Comparison of ENCODE assay signal across 20 mouse cellular contexts in the genomic region with DNA sequence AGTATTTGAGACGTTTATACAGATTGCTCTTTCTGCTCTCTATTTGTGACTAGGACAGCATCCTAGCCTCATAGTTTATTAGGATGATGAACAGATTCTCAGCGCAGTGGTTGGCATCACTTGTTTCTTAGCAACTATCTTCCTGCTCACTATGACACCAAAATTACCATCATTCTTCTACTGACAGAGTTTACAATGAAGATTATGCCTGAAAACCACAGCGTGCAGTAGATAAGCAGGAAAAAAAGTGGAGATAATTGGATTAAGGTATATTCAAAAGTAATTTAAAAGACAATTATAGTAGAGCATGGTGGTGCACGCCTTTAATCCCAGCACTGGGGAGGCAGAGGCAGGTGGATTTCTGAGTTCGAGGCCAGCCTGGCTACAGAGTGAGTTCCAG. TPM values are rescaled to one million over a fixed set of nuclear protein-coding genes. Genes with fewer than 3 reads are reported as not detected.
DNase-seq lines count a peak whose midpoint lies in the region; ATAC-seq and TF ChIP-seq lines count a peak whose summit lies in the region.
"Had no signal": no experiment of that assay in that cellular context is flagged by ENCODE, and none has a peak within 500 bp of the region (broad histone marks: within the 10 kb centered on the region; RNA-seq: fewer than 3 reads in every experiment).

No protein-coding gene starts in this region.

- no peak overlapping the region for H3K4me2 ChIP-seq in stomach, postnatal 0 days (replicated peaks; ENCODE audit: low read depth)

- no peak for DNase-seq in MEL (ENCODE audit: low read depth, low spot score)
- DNase-seq in urinary bladder, postnatal 36 days (ENCODE audit: low spot score in 2 of 2): no peak
- no peak for DNase-seq in stomach, postnatal 0 days (ENCODE audit: low spot score)
- DNase-seq: adrenal gland, adult 2 months; adrenal gland, adult 8-10 months; adrenal gland, postnatal 10 days; adrenal gland, postnatal 14 days; adrenal gland, postnatal 25 days; adrenal gland, postnatal 36 days; B cell, adult 2 months; cerebellum, adult 11 months; cerebellum, adult 11-12 months; cerebellum, adult 18-20 months; cerebellum, adult 2 months had no signal

- peaks cover 0 to 2% of the 10 kb centered on the region in 2 experiments; a peak in 1 of 4 replicates for H3K4me1 ChIP-seq in MEL (ENCODE audit: control insufficient read depth in 1 of 2, insufficient read depth in 2 of 2, low read length in 2 of 2)
- H3K4me1 ChIP-seq in stomach, postnatal 0 days (replicated peaks; ENCODE audit: control insufficient read depth, insufficient read depth): no peaks in the 10 kb centered on the region

- ATAC-seq in common myeloid progenitor, adult 5-6 weeks (replicated peaks; ENCODE audit: low read depth, poor library complexity, severe bottlenecking): 0 out of 2 replicates have a peak, but pooled peaks have one; percentile 15
- ATAC-seq in stomach, postnatal 0 days (ENCODE audit: low FRiP score, low TSS enrichment): no peak
- ATAC-seq: activated CD4-positive, CD25-positive, alpha-beta regulatory T cell, adult 4 months; CD4-positive, CD25-positive, alpha-beta regulatory T cell, adult 4 months; Patski had no signal

- peak in 1 of 2 experiments; percentile 46; a peak in 1 of 4 replicates for TF ChIP-seq EP300 in MEL (IDR thresholded peaks at IDR 0.05; ENCODE audit: low read depth in 1 of 2, low read length in 2 of 2)
- TF ChIP-seq EP300 in stomach, postnatal 0 days (optimal IDR thresholded peaks at IDR 0.05): no peak

- no peaks in the 10 kb centered on the region for H3K79me2 ChIP-seq in MEL (ENCODE audit: control insufficient read depth, insufficient read depth, low read length, poor library complexity)

- no peak overlapping the region for H3K27ac ChIP-seq in MEL (ENCODE audit: control insufficient read depth, low read depth, low read length)
- no peak overlapping the region for H3K27ac ChIP-seq in stomach, postnatal 0 days (replicated peaks)

- H3K9ac ChIP-seq in MEL (ENCODE audit: control insufficient read depth, low read depth, low read length, poor library complexity, severe bottlenecking): no peak overlapping the region
- no peak overlapping the region for H3K9ac ChIP-seq in stomach, postnatal 0 days (ENCODE audit: low read length)

- TF ChIP-seq POLR2A in MEL (IDR thresholded peaks at IDR 0.05; ENCODE audit: control insufficient read depth in 1 of 2, insufficient read depth in 1 of 2, low read depth in 1 of 2, low read length in 2 of 2, poor library complexity in 1 of 2): no peak

- TF ChIP-seq RAD21 in MEL (IDR thresholded peaks at IDR 0.05; ENCODE audit: low read depth, low read length): no peak

- no peaks in the 10 kb centered on the region for H3K9me3 ChIP-seq in MEL (replicated peaks; ENCODE audit: insufficient read depth, low read length)
- no peaks in the 10 kb centered on the region for H3K9me3 ChIP-seq in stomach, postnatal 0 days (ENCODE audit: control insufficient read depth, low read length)
- H3K9me3 ChIP-seq: G1E had no signal

- 84% methylated on average over 5 of the region's 5 CpGs for WGBS in stomach, postnatal 0 days

- no peak overlapping the region for H3K4me3 ChIP-seq in MEL (ENCODE audit: control insufficient read depth in 1 of 2, insufficient read depth in 1 of 2, low read depth in 2 of 2, low read length in 2 of 2)
- H3K4me3 ChIP-seq in stomach, postnatal 0 days (ENCODE audit: low read depth, low read length): no peak overlapping the region

- H3K36me3 ChIP-seq in MEL (ENCODE audit: control insufficient read depth in 1 of 2, insufficient read depth in 2 of 2, low read length in 2 of 2): peaks cover 5 to 6% of the 10 kb centered on the region in 2 experiments; a peak in 2 of 4 replicates
- peaks cover 9% of the 10 kb centered on the region; the same call in 1 of the 2 replicates for H3K36me3 ChIP-seq in stomach, postnatal 0 days (ENCODE audit: control insufficient read depth, insufficient read depth, low read length)

- no peaks in the 10 kb centered on the region for H3K27me3 ChIP-seq in MEL (ENCODE audit: control insufficient read depth in 1 of 2, insufficient read depth in 2 of 2, low read length in 2 of 2)
- H3K27me3 ChIP-seq in stomach, postnatal 0 days (ENCODE audit: control insufficient read depth, insufficient read depth, low read length): no peaks in the 10 kb centered on the region
- H3K27me3 ChIP-seq: CH12.LX, Patski had no signal

- no peak for TF ChIP-seq CTCF in MEL (IDR thresholded peaks at IDR 0.05 in 2 of 3, conservative IDR thresholded peaks at IDR 0.05 in 1 of 3; ENCODE audit: control insufficient read depth in 1 of 3, insufficient read depth in 1 of 3, low read depth in 2 of 3, low read length in 3 of 3, poor library complexity in 1 of 3, severe bottlenecking in 1 of 3)
- no peak for TF ChIP-seq CTCF in stomach, postnatal 0 days (IDR thresholded peaks at IDR 0.05; ENCODE audit: low read depth)

TF ChIP-seq in MEL, 35 proteins besides CTCF, POLR2A, EP300 and RAD21:
- TF ChIP-seq ELF1 (IDR thresholded peaks at IDR 0.05; ENCODE audit: low read depth, low read length): no peak
- TF ChIP-seq UBTF (IDR thresholded peaks at IDR 0.05; ENCODE audit: borderline replicate concordance, insufficient read depth, low read depth, low read length): no peak
- peak; percentile 53; the same call in 1 of the 2 replicates for TF ChIP-seq ZNF384 (IDR thresholded peaks at IDR 0.05; ENCODE audit: low read depth, low read length)
- TF ChIP-seq ETS1 (IDR thresholded peaks at IDR 0.05; ENCODE audit: low read depth, low read length): peak; percentile 26; the same call in 1 of the 2 replicates
- TF ChIP-seq NRF1 (IDR thresholded peaks at IDR 0.05; ENCODE audit: insufficient read depth, low read depth, low read length, poor library complexity, severe bottlenecking): no peak
- TF ChIP-seq RCOR1 (IDR thresholded peaks at IDR 0.05; ENCODE audit: low read depth, low read length): peak; percentile 44; the same call in 1 of the 2 replicates
- no peak for TF ChIP-seq ZMIZ1 (IDR thresholded peaks at IDR 0.05; ENCODE audit: low read depth, low read length)
- TF ChIP-seq GABPA (IDR thresholded peaks at IDR 0.05; ENCODE audit: low read depth, low read length): no peak
- peak; percentile 64; the same call in 1 of the 2 replicates for TF ChIP-seq GATA1 (IDR thresholded peaks at IDR 0.05; ENCODE audit: low read depth, low read length)
- peak; percentile 39; the same call in 1 of the 2 replicates for TF ChIP-seq SIN3A (IDR thresholded peaks at IDR 0.05; ENCODE audit: low read length)
- peak; percentile 21; the same call in 1 of the 2 replicates for TF ChIP-seq TCF12 (IDR thresholded peaks at IDR 0.05; ENCODE audit: low read depth, low read length)
- no peak for TF ChIP-seq ZC3H11A (IDR thresholded peaks at IDR 0.05; ENCODE audit: low read depth, low read length)
- no peak for TF ChIP-seq MEF2A (IDR thresholded peaks at IDR 0.05; ENCODE audit: extremely low read depth, insufficient replicate concordance, low read depth, low read length, poor library complexity, severe bottlenecking)

RNA-seq across cellular contexts. Expression of a gene that starts 10.3 kb away (rescaled TPM):
- 18.8 and 20.8 TPM in 2 replicates for total RNA-seq in MEL (2012; rRNA removed)
- 10 to 100 TPM in 1 of 2 experiments, not detected in 1; 43.1 TPM for polyA plus RNA-seq in MEL (2012; ENCODE audit: insufficient read depth in 1 of 2, insufficient read length in 2 of 2, low read depth in 1 of 2, low replicate concordance in 2 of 2, missing spikeins in 1 of 2)
- total RNA-seq in common myeloid progenitor, adult 5-6 weeks (2017): 13.5 and 16.6 TPM in 2 replicates
- 24.4 and 24.7 TPM in 2 replicates for polyA plus RNA-seq in stomach, postnatal 0 days (2015; fragmentation: Nextera tagmentation; extraction: Ambion mirVana)
